In the genomic region with DNA sequence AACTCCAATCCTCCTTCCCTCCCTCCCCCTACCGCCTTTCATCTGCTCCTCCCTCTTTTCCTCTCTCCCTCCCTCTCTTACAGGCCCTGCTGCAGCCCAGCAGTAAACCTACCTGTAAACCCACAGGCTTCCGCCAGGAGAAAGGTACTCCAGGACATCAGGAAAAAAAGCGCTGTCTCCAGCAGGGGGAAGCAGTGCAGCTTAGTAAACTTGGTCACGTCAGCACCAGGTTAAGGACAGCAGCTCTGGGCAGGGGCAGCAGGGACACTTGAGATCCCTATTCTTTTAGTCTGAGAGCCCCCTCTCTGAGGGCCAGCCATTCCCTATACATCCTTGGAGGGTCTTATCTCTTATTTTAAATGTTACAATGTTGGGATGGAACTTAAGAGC, we compare ENCODE assay signal across 8 mouse cellular contexts.
A peak's percentile ranks its signal among the peaks of the same experiment; 100 is the strongest.
DNase-seq lines count a peak whose midpoint lies in the region; ATAC-seq and TF ChIP-seq lines count a peak whose summit lies in the region.

No protein-coding gene starts in this region.

- whole genome bisulfite sequencing in embryonic facial prominence, embryonic 10.5 days: 12% methylated on average over 4 of the region's 4 CpGs
- 22% methylated on average over 4 of the region's 4 CpGs for WGBS in hindbrain, postnatal 0 days
- 27% methylated on average over 4 of the region's 4 CpGs for WGBS in liver, adult 2 months
- 7% methylated on average over 4 of the region's 4 CpGs for WGBS in neural tube, embryonic 11.5 days

- no peaks in the 10 kb centered on the region for H3K27me3 ChIP-seq in embryonic facial prominence, embryonic 10.5 days (replicated peaks; ENCODE audit: low read depth, poor library complexity, severe bottlenecking)
- H3K27me3 ChIP-seq in hindbrain, postnatal 0 days (ENCODE audit: insufficient read depth, low read length): no peaks in the 10 kb centered on the region
- no peaks in the 10 kb centered on the region for H3K27me3 ChIP-seq in liver, adult 2 months (ENCODE audit: control insufficient read depth, insufficient read depth, low read length)
- H3K27me3 ChIP-seq in neural tube, embryonic 11.5 days (ENCODE audit: control insufficient read depth, insufficient read depth, low read length): no peaks in the 10 kb centered on the region

- no peak overlapping the region for H3K9ac ChIP-seq in hindbrain, postnatal 0 days (replicated peaks; ENCODE audit: low read length)
- H3K9ac ChIP-seq in liver, adult 2 months (ENCODE audit: low read depth, low read length): no peak overlapping the region
- no peak overlapping the region for H3K9ac ChIP-seq in neural tube, embryonic 11.5 days (ENCODE audit: low read length)

- no peaks in the 10 kb centered on the region for H3K9me3 ChIP-seq in embryonic facial prominence, embryonic 10.5 days
- no peaks in the 10 kb centered on the region for H3K9me3 ChIP-seq in hindbrain, postnatal 0 days (ENCODE audit: low read length)
- no peaks in the 10 kb centered on the region for H3K9me3 ChIP-seq in neural tube, embryonic 11.5 days (ENCODE audit: control insufficient read depth, low read length)

- peak; percentile 64 for ATAC-seq in hindbrain, postnatal 0 days
- ATAC-seq in neural tube, embryonic 11.5 days (ENCODE audit: insufficient read depth, low FRiP score, low TSS enrichment): no peak

- TF ChIP-seq POLR2A in liver, adult 2 months (IDR thresholded peaks at IDR 0.05; ENCODE audit: extremely low read depth, insufficient read depth, low read length): no peak

- H3K27ac ChIP-seq in left cerebral cortex, adult 2 months: no peak overlapping the region
- no peak overlapping the region for H3K27ac ChIP-seq in embryonic facial prominence, embryonic 10.5 days (replicated peaks)
- no peak overlapping the region for H3K27ac ChIP-seq in hindbrain, postnatal 0 days
- H3K27ac ChIP-seq in liver, adult 2 months (replicated peaks; ENCODE audit: insufficient read depth, low read depth, low read length): no peak overlapping the region
- H3K27ac ChIP-seq in neural tube, embryonic 11.5 days (ENCODE audit: low read depth, low read length): no peak overlapping the region

- no peak overlapping the region for H3K4me2 ChIP-seq in hindbrain, postnatal 0 days (ENCODE audit: low read depth, low read length)
- no peak overlapping the region for H3K4me2 ChIP-seq in neural tube, embryonic 11.5 days (ENCODE audit: low read depth)

- DNase-seq in left cerebral cortex, adult 2 months (ENCODE audit: extremely low spot score in 1 of 2, low spot score in 2 of 2): peak; percentile 14 to 17
- DNase-seq in left cerebral cortex, postnatal 36 days (ENCODE audit: low spot score in 2 of 2): no peak
- peak; percentile 29 for DNase-seq in adrenal gland, adult 2 months
- DNase-seq in embryonic facial prominence, embryonic 10.5 days (ENCODE audit: low spot score): peak; percentile 63
- DNase-seq in hindbrain, postnatal 0 days (ENCODE audit: low spot score): peak; percentile 64
- peak; percentile 43 for DNase-seq in liver, adult 2 months (ENCODE audit: extremely low read depth, low read depth, low spot score)
- DNase-seq in neural tube, embryonic 11.5 days (ENCODE audit: low spot score): peak; percentile 41
- peak; percentile 17 to 62 for DNase-seq in urinary bladder, postnatal 4 days (ENCODE audit: low spot score in 2 of 2)

- no peaks in the 10 kb centered on the region for H3K4me1 ChIP-seq in embryonic facial prominence, embryonic 10.5 days
- H3K4me1 ChIP-seq in hindbrain, postnatal 0 days (ENCODE audit: insufficient read depth, low read length): no peaks in the 10 kb centered on the region
- no peaks in the 10 kb centered on the region; the same call in 1 of the 2 replicates for H3K4me1 ChIP-seq in liver, adult 2 months (ENCODE audit: control insufficient read depth, insufficient read depth, low read length)
- no peaks in the 10 kb centered on the region for H3K4me1 ChIP-seq in neural tube, embryonic 11.5 days (ENCODE audit: control insufficient read depth, insufficient read depth, low read length)

- H3K79me2 ChIP-seq in liver, adult 2 months (ENCODE audit: control insufficient read depth, insufficient read depth, low read length): no peaks in the 10 kb centered on the region

- no peaks in the 10 kb centered on the region for H3K36me3 ChIP-seq in embryonic facial prominence, embryonic 10.5 days (replicated peaks)
- no peaks in the 10 kb centered on the region for H3K36me3 ChIP-seq in hindbrain, postnatal 0 days (ENCODE audit: insufficient read depth, low read length)
- H3K36me3 ChIP-seq in liver, adult 2 months (ENCODE audit: control insufficient read depth, insufficient read depth, low read length): no peaks in the 10 kb centered on the region
- H3K36me3 ChIP-seq in neural tube, embryonic 11.5 days (ENCODE audit: control insufficient read depth, insufficient read depth, low read length): no peaks in the 10 kb centered on the region

- intact Hi-C loops in left cerebral cortex, adult 2 months (cut with DNase I): loop anchor here (2.0 kb wide), 1 partner anchor 172 kb away; no protein-coding TSS in a partner anchor
- intact Hi-C loops in left cerebral cortex, postnatal 36 days (cut with DNase I): loop anchor here (5.0 kb wide), 1 partner anchor 175 kb away; no protein-coding TSS in a partner anchor

- peak; percentile 44 for TF ChIP-seq CTCF in left cerebral cortex, adult 2 months (IDR thresholded peaks at IDR 0.05)
- peak; percentile 67 for TF ChIP-seq CTCF in hindbrain, postnatal 0 days (IDR thresholded peaks at IDR 0.05; ENCODE audit: low read depth)
- peak; percentile 57 for TF ChIP-seq CTCF in liver, adult 2 months (IDR thresholded peaks at IDR 0.05; ENCODE audit: low read depth, low read length)

- H3K4me3 ChIP-seq in left cerebral cortex, adult 2 months: no peak overlapping the region
- H3K4me3 ChIP-seq in embryonic facial prominence, embryonic 10.5 days: no peak overlapping the region
- H3K4me3 ChIP-seq in hindbrain, postnatal 0 days (ENCODE audit: low read length): no peak overlapping the region
- H3K4me3 ChIP-seq in liver, adult 2 months (ENCODE audit: insufficient read depth, low read depth, low read length): no peak overlapping the region
- H3K4me3 ChIP-seq in neural tube, embryonic 11.5 days (ENCODE audit: low read depth, low read length): no peak overlapping the region

Comparison
In these comparisons a context has a peak if more than half of its experiments do, and no peak if none do; other contexts are left out.
1. DNase-seq: peak in left cerebral cortex, adult 2 months (2 of 2), adrenal gland, adult 2 months (single experiment), embryonic facial prominence, embryonic 10.5 days (single experiment), hindbrain, postnatal 0 days (single experiment), liver, adult 2 months (single experiment), neural tube, embryonic 11.5 days (single experiment) and urinary bladder, postnatal 4 days (2 of 2); none in left cerebral cortex, postnatal 36 days (0 of 2).
2. Peak in every context shown above with its lines, with median percentiles within 50 percentile points of each other: CTCF ChIP-seq.